Mouse (Mus musculus) CD4-positive, CD25-positive, alpha-beta regulatory T cell, adult 2 months (primary cell): ENCODE data around the gene Zfp654.
"Not testable (repeated sequence)": the region's sequence is repeated elsewhere in the genome, so short reads cannot be mapped to it uniquely, and the experiment has no call there.

ENCODE experiments used
- DNase-seq: peaks from one replicate; pipeline ENCODE4 v3.0.0-alpha.2; 2012; ENCODE audit warnings: low read depth, low spot score

Zfp654 gene

DNA sequence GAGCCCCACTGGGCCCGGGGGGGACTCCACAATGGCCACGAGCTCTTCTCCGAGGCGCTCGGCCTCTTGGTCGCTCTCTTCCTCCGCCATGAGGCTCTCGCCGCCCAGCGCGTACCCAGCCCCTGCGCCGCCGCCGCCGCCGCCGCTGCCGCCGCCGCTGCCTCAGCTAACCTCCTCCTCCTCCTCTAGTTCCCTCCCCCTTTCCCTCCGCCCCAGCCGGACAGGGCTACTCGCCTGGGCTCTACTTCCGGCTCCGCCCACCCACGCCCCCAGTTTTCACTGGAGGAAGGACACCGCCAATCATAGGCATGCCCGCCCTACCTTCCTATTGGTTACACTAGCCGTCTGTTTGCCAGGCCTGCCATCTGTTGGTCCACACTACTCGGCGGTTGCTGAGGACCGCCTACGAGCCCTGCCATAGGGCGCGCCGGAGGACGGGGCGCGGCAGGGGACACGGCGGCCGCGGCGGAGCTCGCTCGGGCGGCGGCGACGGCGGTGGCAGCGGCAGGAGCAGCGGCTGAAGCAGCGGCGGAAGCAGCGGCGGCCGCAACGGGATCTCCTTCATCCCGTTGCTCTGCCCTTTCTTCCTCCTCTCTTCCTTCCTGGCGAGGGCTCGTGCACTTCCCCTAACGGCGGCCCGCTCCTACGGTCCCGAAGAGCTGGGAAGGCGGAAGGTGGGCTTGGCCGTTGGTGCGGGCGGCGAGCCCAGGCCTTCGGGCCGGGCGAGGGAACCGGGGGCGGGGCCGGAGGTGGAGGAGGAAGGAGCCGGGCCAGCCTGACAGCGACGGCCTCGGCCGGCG is at the start of gene Zfp654, which contains the start of gene Cggbp1:
Gene Zfp654 (minus strand): TSS at position 90 of the 800 bp plus-strand sequence.
Gene Cggbp1 (plus strand): TSS at position 434 of the 800 bp plus-strand sequence.
- peak; percentile 99 for DNase-seq

DNA sequence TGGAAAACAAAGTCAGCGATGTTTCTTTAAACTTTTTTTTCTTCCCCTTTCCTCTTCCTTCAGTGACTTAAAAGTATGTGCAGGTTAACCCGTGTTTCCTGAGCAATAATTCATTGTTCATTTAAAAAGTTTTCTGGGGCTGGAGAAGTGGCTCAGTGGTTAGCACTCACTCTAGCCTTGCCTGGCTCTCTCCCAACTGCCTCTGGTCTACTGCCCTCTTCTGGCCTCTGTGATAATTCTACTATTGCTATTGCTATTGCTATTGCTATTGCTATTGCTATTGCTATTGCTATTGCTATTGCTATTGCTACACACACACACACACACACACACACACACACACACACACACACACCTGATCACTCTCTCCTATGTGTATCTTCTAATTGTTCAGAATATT is 47.6 kb upstream of the Zfp654 start:
- peak; percentile 79 for DNase-seq

DNA sequence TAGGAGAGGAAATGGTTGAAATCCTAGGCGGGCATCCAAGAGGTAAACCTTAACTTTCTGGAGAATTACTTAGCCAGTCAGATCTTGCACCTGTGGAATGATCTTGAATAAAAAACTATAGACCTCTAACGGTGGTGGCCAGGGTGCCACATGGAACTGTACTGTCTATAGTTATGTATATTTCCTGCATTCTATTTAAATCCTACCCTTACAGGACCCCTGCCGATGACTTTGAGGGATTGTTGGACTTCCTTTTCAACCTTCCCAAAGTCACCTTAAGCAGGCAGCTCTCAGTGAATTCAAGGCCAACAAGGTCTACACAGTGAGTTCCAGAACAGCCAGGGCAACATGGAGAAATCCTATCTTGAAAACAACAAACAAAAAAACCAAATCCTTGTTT is 38.0 kb upstream of the Zfp654 start:
- no peak for DNase-seq

DNA sequence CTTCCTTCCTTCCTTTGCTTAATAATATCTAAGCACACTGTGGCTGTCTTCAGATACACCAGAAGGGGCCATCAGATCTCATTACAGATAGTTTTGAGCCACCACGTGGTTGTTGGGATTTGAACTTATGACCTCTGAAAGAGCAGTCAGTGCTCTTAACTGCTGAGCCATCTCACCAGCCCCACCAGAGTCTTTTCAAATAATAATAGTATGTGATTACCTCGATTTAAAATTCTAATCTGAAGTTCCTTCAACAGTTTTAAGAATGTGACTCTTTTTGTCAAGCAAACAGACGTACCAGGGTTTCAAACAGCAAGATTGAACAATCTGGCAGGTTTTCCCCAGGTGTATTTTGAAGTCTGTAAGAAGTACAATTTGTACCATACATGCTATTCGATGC is 34.1 kb upstream of the Zfp654 start:
- DNase-seq: no peak

DNA sequence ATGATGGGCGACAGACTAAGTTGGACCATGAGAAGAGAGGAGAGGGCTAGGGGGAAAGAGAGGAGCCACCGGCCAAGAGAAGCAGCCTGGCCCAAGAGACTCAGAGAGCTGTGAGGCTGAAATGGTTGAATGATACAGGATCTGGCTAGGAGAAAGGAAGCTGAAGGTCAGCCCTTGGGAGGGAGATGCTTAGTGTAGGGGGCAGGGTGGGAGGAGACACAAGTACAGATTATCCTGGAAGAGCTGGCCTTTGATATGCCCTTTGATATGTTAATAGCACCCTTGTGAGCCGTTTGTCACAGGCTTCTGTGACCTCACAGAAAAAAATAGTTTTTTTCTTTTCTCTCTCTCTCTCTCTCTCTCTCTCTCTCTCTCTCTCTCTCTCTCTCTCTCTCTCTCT is 33.7 kb upstream of the Zfp654 start:
- no peak for DNase-seq

DNA sequence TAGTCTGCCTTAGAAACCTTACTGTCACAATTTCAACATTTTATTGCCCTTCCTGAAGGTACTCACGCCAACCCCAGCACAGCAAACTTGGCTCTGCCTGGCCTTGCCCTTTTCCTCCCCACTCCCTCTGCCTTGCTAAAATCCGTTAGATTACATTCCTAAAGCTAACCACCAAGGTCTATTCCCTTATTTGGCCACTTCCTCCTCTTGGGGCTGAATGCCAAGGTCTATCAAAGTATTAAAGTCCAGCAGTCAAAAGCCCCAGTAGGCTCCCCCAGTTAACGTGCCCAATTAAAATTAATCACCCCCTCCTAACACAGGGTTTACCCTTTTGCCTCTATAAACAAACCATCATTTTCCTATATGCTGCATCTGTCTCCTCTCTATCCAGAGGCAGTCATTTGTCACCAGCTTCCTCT is 33.0 kb upstream of the Zfp654 start:
- no peak for DNase-seq

DNA sequence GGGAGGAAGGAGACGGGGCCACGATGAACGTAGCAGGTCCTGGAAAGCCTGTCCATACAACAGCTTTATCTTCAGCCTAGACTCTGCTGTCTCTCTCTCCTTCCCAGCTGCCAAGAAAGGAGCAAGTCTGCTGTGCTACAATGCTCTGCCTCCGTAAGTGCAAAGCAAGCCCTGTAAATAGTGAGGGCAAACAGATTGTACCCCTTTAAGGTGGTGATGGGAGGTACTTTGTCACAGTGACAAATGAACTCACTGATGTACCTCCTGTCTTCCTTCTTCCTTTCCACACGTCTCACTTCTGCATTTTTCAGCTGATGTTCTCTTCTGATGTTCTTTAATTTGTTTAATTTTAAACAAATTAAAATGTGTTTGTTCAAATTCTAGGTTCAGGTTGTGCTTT is 32.4 kb upstream of the Zfp654 start:
- no peak for DNase-seq

DNA sequence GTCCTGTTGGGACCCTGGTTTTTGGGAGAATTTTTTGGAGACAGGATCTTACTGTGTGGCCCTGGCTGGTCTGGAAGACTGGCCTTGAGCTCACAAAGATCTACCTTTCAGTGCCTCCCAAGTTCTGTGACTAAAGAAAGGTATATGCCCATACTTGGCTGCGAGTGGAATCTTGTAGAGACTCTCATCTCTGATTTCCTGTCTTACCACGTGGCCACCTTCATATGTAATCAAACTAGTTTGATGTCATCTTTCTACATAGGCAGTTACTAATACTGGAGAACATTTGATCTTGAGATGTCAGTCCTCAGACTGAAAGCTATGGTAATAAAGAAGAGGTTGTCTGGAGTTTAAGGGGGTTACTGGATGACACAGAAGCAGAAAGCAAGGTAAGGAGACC is 30.0 kb upstream of the Zfp654 start:
- DNase-seq: peak; percentile 22

DNA sequence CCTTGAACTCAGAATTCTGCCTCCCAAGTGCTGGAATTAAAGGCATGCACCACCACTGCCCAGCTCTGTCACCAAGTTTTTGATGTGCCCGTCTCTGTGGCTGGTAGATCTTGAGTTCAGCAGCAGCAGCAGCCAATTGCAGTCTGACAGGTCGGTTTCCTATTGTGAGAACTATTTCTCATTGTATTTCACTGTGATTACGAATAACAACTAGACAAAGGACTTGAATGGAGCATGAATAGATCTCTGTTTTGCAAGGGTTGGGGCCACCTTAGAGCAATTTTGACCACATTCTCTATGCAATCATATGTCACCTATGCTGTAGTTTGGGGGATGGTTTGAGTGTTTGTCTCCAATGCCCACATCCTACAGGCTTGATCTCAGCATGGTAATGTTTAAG is 29.5 kb upstream of the Zfp654 start:
- DNase-seq: no peak

DNA sequence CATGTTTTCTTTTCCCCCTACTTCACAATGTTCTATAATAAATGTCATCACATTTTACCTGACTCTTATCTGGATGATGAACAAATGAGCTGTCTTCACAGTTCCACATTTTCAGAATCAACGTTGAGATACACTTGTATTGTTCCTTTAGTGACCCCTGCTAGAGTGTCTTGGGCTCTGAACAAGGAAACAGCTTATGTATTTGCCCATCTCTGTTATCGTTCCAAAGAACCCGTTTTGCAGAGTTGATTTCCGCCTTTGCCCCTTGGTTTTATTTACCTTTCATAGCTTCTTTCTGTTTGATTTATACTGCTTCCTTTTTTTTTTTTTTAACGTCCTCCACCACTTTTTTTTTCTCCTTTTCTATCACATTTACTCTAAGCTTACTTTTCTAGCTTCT is 28.3 kb upstream of the Zfp654 start:
- no peak for DNase-seq

DNA sequence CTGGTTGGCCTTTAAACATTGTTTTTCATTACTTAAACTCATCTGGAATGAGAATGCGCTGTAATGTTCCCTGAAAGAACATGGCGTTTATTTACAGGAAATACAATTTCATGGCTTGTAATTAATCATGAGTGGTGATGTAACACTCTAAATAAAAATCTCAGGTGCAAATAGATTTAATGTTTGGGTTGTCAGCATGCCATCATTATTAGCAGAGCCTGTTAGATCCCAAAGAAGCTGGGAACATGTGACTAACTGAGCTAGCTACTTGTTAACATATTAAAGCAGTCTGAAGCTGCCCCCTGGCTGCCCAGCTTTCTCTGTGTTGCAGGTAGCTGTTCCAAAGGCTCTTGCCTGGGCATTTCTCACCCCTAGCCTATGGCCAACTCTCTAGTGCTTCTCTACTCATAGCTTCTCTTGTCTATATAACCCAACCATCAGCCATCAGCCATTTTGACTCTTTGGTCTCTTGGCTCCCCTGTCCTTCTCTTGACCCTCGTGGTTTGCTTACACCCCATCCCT is 27.2 kb upstream of the Zfp654 start:
- peak; percentile 26 for DNase-seq

DNA sequence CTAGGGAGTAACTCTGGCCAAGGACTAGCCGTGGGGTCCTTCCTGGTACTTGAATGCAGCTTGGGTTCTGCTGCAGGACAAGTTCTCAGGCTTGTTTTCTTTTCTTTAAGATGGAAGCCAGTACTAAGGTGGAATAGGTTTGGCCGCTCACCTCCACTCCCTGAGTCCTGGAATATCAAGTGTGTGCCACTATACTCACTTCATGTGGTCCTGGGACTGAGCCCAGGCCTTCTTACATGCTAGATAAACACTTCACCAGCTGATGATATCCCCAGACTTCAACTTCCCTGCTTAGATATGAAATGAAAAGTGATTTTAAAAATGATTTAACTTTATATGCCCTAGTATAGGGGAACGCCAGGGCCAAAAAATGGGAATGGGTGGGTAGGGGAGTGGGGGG is 25.9 kb upstream of the Zfp654 start:
- no peak for DNase-seq

DNA sequence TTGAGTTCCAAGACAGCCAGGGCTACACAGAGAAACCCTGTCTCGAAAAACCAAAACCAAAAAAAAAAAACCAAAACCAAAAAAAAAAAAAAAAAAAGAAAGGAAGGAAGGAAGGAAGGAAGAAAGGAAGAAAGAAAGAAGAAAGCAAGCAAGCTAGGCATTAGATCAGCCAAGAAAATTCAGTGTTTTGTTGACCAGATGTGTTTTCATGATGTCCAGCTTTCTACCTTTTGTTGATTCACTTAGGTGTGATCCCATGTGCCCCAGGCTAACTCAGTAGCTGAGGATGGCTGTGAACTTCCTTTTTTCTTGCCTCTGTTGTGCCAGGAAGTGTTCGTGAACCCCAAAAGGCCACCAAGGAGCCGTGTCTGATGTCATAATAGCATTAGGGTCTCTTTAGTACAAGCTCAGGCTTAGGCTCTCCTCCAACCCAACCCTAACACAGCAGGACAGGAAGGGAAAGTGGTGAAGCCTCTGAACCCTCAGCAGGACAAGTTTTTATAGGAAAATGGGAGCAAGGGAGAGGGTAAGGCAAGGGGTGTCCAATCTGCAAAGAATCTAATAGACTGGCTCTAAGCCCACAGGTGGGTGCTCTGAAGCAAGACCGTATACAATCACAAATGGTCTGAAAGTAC is 25.3 kb upstream of the Zfp654 start:
- no peak for DNase-seq

DNA sequence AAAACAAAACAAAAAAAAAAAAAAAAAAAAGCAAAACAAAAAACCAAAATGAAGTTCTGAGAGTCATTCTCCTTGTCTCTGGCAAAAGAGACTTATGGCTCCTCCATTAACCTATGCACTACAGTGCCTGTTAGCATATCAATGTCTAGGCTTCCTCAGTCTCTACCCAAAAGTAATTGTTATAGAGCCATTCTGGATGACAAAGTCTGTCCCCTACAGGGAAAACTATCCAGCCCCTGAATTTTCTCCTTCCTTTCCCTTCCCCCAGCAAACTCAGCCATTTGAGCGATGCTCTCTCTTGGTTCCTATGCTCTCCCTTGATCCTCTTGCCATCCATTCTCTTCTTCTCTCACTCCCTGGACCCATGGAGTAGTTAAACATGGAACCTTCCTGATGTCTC is 24.4 kb upstream of the Zfp654 start:
- no peak for DNase-seq

DNA sequence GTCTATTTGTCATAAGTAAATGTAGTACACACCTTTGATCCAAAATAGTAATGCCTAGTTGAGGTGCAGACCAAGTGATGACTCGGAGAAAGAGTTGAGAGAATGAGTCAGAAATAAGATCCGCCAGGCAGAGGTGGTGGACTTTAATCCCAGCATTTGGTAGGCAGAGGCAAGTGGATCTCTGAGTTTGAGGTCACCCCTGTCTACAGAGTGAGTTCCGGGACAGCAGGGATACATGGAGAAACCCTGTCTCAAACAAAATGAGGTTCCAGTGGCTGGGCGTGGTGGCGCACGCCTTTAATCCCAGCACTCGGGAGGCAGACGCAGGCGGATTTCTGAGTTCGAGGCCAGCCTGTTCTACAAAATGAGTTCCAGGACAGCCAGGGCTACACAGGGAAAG is 23.9 kb upstream of the Zfp654 start:
- DNase-seq: no peak

DNA sequence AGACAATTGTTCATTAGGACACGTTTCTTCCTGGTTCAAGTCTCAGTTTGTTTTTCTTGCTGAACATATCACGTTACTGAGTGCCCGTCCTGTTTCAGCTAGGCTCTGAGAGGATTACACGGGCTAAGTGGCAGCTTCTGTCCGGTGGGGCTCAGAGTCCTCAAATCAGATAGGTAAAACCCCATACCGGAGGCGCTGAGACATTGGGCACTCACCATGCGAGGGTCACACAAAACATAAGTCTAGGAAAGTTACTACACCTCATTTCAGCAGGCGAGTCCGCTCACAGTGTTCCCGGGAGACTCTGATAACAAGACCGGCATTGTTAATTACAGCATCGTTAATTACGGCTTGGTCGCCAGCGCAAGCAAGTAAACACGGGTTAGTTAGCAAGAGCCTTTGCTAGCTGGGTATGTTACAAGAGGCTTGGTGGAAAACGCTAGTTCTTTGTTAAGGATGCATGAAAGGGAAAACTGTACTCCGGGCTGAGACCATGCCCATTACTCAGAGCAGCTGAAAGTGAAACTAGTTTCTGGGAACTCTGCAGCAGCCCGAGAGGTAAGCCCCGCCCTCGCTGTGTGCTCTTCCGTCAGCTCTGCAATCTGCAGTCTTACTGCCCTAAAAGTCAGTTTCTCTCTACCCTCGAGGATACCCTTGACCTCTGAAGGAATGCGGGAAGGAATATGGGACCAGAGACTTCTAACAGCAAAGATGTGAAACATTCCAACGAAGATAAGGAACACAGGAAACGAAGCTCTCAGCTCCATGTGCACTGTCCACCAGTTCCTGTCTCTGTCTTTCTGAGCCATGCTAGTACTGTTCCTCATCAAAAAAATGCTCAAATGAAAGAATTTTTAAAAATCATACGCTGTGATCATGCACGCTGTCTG is 22.2 kb upstream of the Zfp654 start:
- peak; percentile 89 for DNase-seq

DNA sequence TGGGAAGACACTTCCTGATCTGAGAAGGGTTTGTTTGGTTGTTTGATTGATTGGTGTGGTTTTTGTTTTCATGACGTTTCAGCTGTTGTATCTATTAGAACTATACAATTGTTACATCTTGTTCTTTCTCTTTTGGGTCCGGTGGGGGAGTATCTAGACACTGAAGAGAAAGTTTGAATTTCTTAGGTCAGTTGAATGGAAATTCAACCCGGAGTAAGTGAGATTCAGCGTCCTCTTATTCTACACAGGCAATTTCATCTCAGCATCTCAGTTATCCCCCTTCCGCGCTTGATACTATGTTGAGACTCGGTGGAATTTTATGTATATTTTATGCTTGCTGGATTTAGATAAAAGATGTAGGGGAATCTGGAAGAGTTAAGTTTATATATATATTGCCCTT is 21.4 kb upstream of the Zfp654 start:
- DNase-seq: peak; percentile 43

DNA sequence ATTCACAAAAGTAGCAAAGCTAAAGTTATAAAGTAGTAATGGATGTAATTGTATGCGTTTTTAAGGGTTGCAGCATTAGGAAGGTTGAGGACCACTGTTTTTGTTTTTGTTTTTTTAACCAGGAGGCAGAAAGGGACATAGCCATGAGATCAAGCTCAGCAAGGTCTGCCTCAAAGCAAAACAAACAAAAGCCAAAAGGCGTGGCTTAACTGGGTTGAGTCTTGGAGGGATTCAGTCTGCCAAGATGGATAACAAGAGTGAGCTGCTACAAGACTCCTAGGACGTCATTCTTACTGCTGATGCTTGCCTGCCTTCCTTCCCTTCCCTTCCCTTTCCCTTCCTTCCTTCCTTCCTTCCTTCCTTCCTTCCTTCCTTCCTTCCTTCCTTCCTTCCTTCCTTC is 20.8 kb upstream of the Zfp654 start:
- peak; percentile 36 for DNase-seq

DNA sequence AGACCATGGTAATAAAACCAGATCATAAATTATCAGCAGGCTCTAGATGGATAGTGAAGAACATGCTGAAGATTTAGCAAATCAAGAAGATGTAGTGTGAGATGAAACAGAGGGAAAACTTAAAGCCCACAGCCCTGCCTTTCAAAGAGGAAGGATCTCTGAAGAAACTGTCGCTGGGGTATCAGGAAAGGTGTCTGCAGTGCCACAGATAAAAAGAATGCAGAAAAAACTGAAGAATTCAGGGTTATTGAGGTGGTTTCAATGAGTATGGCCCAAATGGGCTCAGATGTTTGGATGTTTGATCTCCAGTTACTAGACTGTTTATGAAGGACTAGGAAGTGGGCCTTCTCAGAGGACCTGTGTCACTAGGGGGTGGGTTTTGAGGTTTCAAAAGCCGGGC is 18.2 kb upstream of the Zfp654 start:
- no peak for DNase-seq

DNA sequence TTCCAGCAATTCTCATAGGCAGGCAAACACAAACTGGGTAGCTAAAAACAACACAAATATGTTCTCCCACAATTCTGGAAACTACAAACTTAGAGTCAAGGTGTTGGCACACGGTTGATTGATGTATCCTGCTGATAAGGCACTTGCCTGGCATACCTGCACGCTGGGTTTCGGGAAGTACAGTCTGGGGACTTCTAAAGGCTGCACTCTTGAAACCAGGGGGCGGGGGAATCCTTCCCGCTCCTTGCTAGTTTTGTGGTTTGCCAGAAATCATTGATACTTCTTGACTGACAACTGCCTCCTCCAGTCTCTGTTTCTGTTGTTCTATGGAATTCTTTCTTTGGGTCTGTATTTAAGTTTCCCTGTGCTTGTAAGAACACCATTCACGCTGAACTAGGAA is 17.2 kb upstream of the Zfp654 start:
- DNase-seq: no peak

DNA sequence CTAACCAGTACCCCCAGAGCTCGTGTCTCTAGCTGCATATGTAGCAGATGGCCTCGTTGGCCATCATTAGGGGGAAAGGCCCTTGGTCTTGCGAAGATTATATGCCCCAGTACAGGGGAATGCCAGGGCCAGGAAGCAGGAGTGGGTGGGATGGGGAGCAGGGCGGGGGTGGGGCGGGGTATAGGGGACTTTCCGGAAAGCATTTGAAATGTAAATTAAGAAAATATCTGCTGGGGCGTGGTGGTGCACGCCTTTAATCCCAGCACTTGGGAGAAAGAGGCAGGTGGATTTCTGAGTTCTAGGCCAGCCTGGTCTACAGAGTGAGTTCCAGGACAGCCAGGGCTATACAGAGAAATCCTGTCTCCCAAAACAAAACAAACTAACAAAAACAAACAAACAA is 14.4 kb upstream of the Zfp654 start:
- DNase-seq: not testable (repeated sequence)

DNA sequence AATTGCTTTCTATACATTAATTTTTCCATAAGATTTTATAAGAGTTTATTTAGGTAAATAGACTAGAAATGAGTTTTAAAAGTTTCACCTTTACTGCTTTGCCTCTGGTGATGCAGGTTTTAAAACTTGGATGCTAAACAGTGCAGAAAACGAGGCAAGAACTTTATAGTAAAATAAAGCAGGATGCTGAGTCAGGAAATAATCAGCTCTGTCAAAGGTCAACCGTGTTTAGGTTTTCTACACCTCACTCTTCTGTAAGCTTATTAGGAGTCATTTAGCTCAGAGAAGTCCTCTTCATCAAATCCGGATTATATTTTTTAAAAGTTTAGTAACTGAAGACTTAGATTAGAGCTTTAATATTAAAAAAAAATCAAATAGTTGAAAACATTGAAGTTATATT is 5.5 kb upstream of the Zfp654 start:
- no peak for DNase-seq
